Mouse (Mus musculus): ENCODE measurements around the gene Krt86.

Krt86 gene

DNA sequence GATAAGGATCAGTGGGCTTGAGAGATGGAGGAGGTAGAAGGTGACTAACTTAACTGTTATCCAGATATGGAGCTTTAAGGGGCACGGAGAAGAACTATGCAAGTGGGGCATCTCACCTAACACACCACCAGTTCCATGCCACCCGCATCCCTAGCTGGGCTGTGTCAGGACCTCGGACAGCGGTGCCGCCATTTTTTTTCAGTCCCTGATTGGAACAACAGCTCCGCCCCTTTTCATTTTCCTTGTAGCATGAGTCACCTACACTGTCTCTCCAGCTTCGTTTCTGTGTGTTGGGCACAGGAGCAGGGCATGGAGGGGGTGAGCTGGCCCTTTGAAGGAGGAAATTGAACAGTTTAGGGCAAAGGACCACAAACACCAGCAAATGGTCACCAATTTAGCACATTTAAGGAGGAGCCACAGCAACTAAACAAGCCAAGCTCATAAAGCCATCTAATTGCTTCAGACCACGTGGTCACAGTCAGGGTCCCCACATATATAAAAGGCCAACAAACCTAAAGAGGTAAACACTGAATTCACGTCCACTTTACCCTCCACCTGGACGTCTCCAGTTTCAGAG, at the start of gene Krt86:
Gene Krt86 (plus strand): TSS at position 527 of the 577 bp plus-strand sequence.
- peak; percentile 68 for DNase-seq (ENCODE audit: extremely low read depth, insufficient read length, low spot score)

DNA sequence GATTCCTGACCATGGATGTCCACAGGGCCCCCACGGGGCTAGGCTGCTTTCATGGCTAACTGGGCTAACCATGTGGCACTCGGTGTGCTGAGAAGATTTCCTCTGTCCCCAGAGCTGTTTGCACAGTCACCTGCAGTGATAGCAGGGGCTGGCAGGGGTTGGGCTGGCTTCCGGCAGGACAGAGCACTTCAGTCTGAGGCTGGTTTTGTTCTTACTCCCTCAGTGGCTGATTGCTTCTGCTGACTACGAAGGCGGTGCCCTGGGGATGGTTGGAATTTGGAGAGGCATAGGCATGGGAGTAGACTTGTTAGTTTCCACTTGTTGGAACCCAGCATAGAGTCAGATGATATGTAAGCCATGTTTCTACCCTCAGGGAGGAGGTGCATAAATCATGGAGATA, 48.4 kb upstream of the Krt86 start:
- DNase-seq (ENCODE audit: extremely low read depth, insufficient read length, low spot score): no peak

DNA sequence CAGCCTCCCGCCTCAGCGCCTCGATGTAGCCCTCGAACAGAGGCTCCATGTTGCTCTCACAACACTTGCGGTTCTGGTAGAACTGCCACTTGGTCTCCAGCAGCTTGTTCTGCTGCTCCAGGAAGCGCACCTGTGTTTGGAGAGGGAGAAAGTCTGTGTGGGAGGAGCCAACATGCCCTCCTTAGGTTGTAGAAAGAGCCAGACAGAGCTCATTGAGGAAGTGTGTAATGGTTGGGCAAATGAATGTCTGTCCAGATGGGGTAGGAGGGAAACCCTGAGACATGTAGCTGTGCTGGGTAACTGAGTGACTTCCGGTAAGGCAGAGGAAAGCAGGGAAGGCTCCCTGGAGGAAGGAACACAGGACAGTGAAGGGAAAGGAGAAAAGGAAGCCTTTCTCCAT, 36.7 kb upstream of the Krt86 start:
- no peak for DNase-seq (ENCODE audit: extremely low read depth, insufficient read length, low spot score)

DNA sequence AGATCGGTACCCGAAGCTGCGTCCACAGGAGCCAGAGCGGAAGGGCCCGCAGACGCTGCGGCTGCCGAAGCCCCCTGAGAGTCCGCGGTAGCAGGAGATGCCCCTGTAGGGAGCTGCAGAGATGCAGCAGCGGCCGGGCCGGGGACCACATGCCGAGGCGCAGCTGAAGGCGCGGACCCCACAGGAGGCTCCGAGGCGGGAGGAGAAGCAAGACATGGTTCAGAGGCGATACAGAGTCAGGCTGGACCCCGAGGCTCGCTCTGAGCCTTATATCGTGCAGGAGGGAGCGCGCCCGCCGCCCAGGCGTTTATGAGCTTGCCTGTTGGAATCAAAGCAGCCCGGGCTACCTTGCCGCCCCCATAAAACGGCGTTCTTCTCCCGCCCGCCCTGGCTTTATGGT, 34.7 kb upstream of the Krt86 start, which contains the start of gene Krt87:
Gene Krt87 (minus strand): TSS at position 250 of the 400 bp plus-strand sequence.
- DNase-seq (ENCODE audit: extremely low read depth, insufficient read length, low spot score): no peak

DNA sequence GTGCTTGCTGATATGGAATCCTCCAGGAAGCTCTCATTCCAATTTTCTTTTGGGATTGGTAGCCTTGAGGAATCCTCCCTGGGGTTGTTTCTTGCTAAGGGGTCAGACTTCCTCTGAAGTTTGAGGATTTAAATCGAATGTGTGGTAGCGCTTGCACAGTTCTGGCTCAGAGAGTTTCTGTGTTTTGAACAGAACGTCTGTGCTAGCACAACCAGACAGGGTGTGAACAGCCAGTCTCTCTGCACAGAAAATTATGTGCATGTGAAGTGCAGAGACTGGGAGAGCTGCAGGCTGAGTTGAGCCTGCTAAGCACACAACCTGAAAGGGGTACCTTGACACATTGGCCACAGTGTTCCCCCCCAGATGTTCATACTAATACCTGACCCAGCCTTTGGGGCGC, 32.4 kb upstream of the Krt86 start:
- no peak for DNase-seq (ENCODE audit: extremely low read depth, insufficient read length, low spot score)

DNA sequence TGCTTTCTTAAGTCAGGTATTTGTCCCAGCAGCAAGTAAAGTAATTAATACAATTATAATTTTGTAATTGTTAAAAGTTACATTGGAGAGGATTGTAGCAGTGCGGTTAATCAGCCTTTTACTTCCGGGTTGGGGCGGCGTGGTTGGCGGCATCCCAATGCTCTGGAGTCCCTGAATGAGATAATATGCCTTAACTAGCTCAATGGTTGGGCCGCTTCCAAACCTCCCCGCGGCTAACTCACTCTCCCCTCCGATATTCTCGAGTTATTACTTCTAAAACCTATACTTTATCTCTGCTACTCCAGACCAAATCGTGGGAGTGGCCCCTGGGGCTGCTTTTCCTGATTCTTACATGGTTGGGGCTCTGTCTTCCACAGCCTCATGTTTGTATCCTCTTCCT, 26.7 kb upstream of the Krt86 start:
- DNase-seq (ENCODE audit: extremely low read depth, insufficient read length, low spot score): no peak

DNA sequence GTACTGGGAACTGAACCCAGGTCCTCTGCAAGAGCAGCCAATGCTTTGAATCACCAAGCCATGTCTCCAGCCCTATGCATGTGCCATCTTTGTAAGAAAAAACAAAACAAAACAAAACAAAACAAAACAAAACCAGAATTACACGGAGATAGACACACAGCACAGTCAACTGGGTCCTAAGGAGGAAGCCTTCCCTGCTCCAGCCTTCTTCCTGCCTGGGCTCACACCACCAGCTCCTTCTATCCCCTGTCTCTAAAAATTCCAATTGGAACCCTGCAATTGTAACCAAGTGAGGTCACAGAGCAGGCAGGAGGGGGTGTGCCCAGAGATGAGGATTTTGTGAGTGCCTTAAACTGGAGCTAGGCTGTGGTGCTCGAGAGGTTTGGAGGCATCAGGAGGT, 25.8 kb upstream of the Krt86 start, which contains the start of gene Krt88:
Gene Krt88 (plus strand): TSS at position 301 of the 400 bp plus-strand sequence.
- no peak for DNase-seq (ENCODE audit: extremely low read depth, insufficient read length, low spot score)

DNA sequence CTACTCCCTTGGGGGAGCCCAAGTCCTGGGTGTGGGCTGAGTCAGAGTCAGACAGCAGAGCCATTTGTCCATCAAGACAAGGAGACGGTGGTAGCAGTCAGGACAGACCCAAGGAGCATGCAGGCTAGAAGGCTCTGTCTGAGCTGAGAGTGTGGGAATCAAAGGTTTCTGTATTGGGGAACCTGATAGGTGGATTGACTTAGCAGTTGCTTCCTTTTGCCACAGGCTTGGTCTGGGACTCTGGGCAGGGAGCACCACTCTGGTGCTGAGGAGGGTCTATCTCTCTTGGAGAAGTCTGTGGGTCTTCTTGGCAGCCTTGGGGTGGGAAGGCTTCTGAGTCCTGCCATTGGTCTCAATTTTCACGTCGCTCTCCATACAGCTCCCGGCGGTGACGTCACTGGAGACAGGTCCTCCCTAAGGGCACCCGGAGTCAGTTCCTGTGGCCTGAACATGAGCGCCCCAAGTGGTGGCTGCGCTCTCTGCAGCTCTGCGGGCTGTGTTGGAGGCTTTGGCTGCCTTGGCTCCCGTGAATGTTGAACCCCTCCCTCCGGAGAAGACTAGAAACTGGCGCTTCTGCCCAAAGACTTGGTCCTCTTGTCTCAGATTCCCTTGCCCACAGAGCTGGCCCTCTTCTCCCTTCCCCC, 20.1 kb upstream of the Krt86 start:
- DNase-seq (ENCODE audit: extremely low read depth, insufficient read length, low spot score): peak; percentile 84

DNA sequence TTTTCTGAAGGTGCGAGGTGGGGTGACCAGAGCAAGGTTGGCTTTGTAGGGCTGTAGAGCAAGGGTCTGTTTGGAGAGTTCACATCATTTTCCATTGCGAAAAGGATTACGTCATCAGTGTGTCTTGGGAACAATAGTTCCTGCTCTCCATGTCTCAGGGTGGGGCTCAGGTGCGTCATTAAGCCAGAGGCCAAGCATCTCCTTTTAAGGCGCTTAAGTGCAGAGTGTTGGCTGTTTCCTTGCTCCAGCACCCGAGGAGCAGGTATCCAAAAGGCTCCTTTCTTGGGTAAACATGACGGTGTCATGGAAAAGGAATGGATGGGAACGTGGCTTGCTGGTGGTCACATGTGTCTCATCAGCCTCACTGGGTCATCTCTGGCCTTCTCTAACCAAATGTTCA, 18.5 kb upstream of the Krt86 start:
- no peak for DNase-seq (ENCODE audit: extremely low read depth, insufficient read length, low spot score)

DNA sequence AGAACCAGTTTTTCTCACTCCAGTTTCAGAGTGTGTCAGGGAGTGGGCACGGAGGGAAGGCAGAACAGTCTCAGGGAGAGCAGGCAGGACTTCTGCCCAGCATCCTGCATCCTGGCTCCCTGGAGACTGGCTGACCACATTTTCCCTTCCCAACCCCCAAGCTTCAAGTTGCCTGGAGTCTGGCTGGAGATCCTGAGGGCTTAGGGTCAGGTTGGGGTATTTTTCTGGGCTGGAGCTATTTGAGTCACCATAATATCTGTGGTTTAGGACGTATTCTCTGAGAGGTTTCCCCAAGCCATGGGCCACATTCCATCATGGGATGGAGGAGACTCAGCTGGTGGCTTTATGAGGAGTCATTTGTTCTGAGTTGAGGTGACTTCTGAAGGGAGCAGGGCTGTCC, 18.0 kb upstream of the Krt86 start:
- DNase-seq (ENCODE audit: extremely low read depth, insufficient read length, low spot score): peak; percentile 86

DNA sequence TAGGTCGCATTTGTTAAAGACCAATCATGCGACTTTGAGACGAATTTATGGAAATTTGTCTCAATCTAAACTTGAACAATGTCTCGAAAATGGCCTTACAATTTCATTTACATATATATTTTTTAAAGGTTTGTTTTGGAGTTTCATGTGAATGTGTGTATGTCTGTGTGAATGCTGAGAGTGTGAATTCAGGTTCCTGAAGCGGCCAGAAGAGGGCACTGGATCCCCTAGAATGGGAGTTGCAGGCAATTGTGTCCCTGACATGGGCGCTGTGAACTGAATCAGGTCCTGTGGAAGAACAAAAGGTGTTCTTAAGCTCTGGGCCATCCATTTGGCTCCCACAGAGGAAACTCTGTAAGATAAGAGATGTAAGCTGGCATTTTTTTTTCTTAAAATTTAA, 17.4 kb upstream of the Krt86 start:
- no peak for DNase-seq (ENCODE audit: extremely low read depth, insufficient read length, low spot score)

DNA sequence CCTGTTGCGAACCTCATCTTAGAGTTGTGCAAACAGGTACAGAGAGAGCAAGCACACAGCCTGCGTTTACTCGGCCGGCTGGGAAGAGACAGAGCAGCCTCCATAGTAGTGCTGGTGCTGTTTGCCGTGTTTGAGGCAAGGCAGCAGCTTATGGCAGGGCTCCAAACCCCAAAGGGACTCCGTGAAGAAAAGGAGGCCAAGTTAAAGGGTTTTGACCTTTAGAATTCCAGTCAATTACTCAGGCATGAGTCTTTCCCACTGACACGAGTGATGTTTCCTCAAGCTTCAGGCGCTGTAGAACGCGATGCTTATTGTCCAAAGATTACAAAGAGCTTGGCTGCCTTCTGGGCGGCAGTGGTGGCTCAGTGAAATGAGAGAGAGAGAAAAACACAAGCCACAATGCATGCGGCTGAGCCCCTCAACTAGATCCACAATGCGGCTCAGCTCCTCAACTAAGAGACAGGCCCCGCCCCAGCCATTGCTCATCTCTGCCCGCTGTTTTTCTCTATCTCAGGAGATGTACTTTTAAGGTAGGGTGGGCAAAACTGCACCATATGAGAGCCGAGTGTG, 14.8 kb upstream of the Krt86 start:
- DNase-seq (ENCODE audit: extremely low read depth, insufficient read length, low spot score): peak; percentile 69

DNA sequence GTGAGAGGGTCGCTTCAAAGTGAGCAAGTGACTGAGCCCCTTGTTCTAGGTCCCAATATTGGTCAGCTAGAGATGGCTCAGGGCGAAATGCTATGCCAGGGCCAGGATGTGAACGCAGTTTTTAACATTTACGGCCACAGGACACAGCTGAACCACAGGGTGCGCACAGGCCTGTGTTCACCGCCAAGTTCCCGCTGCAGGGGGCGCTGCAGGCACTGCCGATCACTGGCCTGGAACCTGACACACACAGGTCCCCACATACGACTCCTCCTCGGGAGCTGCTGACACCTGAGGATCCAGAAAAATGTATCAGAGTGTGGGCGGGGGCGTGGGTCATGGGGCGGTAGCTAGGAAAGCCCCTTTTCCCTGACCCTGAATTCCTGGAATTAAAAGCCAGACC, 14.0 kb upstream of the Krt86 start:
- peak; percentile 71 for DNase-seq (ENCODE audit: extremely low read depth, insufficient read length, low spot score)

DNA sequence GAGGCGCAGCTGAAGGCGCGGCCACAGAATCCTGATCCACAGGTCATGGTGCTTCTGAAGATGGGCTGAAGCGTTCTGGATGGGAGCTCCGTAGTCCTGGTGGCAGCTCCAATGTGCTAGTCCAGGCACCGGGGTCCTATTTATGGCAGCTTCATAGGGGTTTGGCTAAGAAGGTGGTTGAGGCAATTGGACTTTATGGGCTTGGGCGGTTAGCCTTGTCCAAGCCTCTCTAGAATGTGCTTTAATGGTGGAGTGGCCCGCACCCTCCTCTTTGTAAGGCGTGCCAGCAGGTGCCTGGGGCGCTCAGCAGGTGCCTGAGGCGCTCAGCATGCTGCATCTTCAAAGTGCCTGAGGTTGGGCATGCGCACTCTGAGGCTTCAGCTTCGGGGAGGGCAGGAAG, 9.6 kb upstream of the Krt86 start, which contains the start of gene Krt81:
Gene Krt81 (minus strand): TSS at position 101 of the 400 bp plus-strand sequence.
- DNase-seq (ENCODE audit: extremely low read depth, insufficient read length, low spot score): no peak

DNA sequence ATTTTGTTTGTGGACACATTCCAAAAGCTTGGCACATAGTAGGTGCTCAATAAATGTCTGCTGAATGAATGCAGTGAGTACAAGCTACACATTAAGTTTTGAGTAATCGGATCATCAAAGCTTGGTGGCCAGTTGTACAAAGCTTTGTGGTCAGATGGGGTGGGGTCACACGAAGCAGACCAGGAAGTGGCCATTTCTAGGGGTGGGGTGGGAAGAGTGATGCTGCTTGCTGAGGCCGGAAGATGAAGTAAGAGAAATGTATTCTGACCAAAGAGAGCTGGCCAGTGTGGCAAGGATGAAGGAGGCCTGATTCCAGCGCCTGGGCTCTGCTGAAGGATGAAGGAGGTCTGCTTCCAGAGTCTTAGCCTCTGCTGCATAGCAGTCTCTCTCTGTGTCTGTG, 4.2 kb upstream of the Krt86 start:
- DNase-seq (ENCODE audit: extremely low read depth, insufficient read length, low spot score): no peak

DNA sequence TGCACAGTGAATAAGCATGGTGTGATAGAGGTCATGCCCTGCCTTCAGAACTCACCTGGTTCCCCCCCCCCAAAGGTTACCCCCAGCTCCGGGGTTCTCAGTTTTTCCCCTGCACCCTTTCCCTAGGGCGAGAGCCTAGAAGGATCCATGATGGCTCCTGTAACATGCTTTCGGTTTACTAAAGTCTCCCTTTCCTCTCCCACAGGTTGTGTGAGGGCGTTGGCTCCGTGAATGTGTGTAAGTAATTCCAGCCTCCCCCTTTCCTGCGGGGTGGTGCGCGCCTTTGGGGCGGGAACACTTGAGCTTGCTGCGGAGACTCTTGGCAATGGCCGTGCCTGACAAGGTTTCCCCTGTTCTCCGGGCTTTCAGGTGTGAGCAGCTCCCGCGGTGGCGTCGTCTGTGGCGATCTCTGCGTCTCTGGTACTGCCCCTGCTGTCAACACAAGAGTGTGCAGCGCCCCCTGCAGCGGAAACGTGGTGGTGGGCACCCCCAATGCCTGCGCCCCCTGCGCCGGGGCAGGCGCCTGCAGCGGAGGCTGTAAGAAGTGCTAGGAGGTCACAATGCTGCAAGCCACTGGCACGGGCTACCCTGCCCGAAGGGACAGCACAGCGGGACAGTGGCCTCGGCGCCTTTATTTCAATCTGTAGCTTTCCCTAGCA, 5.9 kb downstream of the Krt86 start:
- no peak for DNase-seq (ENCODE audit: extremely low read depth, insufficient read length, low spot score)

DNA sequence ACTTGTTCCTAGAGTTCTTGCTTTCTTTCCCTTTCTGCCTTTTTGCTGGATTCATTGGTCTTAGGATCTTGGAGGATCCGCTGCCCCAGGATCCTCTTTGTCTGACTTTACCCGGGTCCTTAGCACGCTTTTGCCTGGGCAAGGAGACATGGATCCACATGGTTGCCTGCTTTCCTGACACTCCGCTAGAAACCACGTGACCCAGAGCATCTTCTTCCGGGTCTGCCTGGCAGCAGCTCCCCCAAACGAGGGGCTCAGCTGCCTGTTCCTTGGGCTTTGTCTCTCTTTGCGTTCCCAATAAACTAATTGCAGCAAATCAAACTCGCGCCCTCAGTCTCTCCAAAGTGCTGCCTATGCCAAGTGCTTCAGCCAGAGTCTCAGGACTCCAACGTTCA, 6.4 kb downstream of the Krt86 start:
- no peak for DNase-seq (ENCODE audit: extremely low read depth, insufficient read length, low spot score)

DNA sequence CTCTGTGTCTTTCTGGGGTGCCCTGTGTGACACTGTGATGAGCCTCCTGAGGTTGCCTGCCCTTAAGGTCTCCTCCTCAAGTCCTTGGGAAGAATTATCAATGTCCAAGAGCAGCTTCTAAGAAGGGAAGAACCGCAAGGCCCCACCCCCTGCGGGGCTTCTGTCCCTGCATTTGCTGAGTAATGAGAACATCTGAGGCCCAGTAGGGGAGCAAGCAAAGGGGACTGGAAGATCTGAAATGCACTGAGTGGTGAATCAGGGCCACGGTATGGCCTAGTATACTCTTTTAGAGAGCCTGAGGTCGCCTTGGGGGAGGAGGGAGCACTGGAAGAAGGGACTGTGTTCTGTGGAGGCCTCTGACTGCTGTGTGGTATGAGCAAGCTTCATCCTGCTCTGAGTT, 8.8 kb downstream of the Krt86 start:
- DNase-seq (ENCODE audit: extremely low read depth, insufficient read length, low spot score): no peak

DNA sequence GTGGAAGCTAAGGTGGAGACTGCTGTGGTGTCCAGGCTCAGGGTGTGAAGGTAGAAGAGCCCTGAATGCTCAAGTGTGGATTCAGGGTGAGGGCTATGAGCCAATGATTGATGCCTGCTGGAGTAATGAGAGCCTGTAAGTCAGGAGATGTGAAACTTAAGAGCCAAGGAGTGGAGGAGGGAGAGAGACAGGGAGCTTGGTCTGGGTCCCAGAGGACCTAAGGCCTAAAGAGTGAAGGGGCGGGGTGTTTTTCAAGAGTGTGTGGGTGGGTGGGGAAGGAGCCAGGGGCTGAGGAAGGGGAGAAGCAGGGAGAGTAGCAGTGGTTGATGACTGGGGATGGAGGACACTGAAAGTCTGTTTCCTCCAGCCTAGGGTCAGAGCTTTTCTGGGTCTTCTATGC, 10.4 kb downstream of the Krt86 start:
- DNase-seq (ENCODE audit: extremely low read depth, insufficient read length, low spot score): no peak

DNA sequence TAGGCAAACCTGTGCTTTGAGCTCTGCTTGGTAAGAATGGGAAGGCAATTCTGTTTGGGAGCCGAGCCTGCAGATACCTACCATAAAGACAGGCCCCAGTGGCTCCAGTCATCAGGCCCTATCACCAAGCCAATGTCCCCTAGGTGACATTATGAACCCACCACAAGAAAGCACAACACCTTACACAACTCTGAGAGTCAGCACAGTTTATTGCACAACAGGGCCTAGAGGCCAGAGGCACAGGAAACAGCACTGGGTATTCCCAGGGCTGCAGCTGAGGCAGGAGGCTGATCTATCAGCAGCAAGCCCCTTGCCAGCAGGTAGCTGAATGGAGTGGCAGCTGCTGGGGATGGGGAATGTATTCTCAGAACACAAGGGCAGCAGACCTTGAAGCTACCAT, 11.7 kb downstream of the Krt86 start:
- no peak for DNase-seq (ENCODE audit: extremely low read depth, insufficient read length, low spot score)

DNA sequence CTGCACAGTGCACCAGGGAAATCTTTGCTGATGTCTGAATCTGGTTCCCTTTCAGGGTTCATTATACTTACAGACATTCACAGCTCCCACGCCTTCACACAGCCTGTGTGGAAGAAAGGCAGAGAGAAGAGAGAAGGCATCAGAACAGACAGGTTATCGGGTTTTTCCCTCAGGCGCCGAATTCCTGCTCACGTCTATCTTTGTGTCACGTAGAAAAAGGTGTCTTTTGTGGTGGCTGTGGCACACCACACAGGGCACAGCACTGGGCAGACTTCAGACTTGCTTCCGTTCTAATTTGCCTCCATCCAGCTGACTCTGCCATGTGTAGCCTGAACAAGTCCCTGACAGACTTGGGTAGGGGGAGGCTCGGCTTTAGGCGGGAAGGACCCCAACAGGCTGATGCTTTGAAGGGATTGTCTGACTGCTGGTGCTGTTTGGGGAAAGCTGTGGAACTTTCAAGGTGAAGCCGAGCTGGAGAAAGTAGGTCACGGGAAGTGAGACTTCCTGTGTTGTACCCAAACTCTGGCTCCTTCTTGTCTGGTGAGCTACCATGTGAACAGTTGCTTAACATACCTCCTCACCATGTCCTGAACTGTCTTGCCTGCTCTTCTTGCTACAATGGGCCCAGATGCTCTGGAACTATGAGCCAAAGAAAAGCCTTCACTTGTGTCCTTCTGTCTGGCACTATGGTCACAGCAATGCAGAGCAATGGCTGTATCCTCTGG, 12.8 kb downstream of the Krt86 start:
- DNase-seq (ENCODE audit: extremely low read depth, insufficient read length, low spot score): no peak
